Mouse (Mus musculus) adrenal gland (tissue): ENCODE measurements around the gene Gm4836.
"Not testable (repeated sequence)": the region's sequence is repeated elsewhere in the genome, so short reads cannot be mapped to it uniquely, and the experiment has no call there.

Experiments used
- intact Hi-C: fragments of 180-260 bp; cut with DNase I; formaldehyde crosslinking; loops from one replicate; pipeline ENCODE4 v1.15.1; 2025
- long read RNA-seq, 2 experiments: library from polyadenylated mRNA; unstranded; transcript quantifications; one replicate each; pipeline ENCODE4 v2.0.0; 2020; ENCODE audit warnings: borderline replicate concordance in 1 of 2; ENCODE audit not compliant: insufficient replicate concordance in 1 of 2

The Gm4836 gene
- long read RNA-seq, experiment 1: 0 reads
- long read RNA-seq, experiment 2: 0 reads

- intact Hi-C loops: not testable (repeated sequence)
Measured at GRCm38 (mm10) chrX:28293532-28293931, at the start of gene Gm4836. Gene Gm4836, minus strand, starts transcription at chrX:28293632.
